ENCODE assay signal across 8 mouse cellular contexts in the genomic region with DNA sequence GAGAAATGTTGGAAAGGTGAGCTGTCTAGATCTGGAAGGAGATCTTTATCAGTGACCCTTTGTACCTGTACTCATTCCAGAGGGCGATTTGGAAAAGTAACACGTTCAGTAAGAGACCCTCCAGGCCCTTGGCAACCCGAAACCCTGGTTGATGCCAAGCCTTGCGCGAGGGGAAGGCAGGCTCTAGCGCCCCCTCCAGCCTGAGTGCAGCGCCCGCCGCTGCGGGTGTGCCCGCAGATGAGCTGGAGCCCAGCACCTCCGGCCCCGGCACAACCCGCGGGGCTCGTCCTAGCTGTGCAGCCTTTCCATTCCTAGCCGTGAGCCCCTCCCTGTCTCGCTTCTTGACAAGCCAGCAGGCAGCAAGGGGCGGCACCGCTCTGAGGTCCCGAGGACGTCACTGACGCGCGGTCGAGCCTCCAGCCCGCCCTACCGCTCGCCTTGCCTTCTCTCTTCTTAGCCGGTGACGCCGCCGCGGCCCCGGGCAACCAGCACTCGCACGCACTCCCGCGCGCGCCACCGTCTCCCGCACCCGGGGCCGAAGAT. TPM values are rescaled to one million over a fixed set of nuclear protein-coding genes. Genes with fewer than 3 reads are reported as not detected.
DNase-seq lines count a peak whose midpoint lies in the region; ATAC-seq and TF ChIP-seq lines count a peak whose summit lies in the region.

Gene Oxct1 (plus strand): TSS at position 153 of the 543 bp plus-strand sequence.

- peaks cover under 1 to 23% of the 10 kb centered on the region in 2 experiments; a peak in 3 of 4 replicates for H3K4me1 ChIP-seq in CH12.LX (ENCODE audit: control insufficient read depth in 1 of 2, insufficient read depth in 2 of 2)
- peaks cover 28% of the 10 kb centered on the region for H3K4me1 ChIP-seq in forebrain, embryonic 10.5 days
- H3K4me1 ChIP-seq in heart, embryonic 15.5 days (replicated peaks), result peaks cover 21% of the 10 kb centered on the region
- peaks cover 0 to 10% of the 10 kb centered on the region in 2 experiments; a peak in 1 of 4 replicates for H3K4me1 ChIP-seq in liver, embryonic 14.5 days (replicated peaks; ENCODE audit: control insufficient read depth in 2 of 2, insufficient read depth in 2 of 2, low read length in 1 of 2)
- peaks cover 22% of the 10 kb centered on the region for H3K4me1 ChIP-seq in neural tube, embryonic 13.5 days (replicated peaks)
- H3K4me1 ChIP-seq in testis, adult 2 months (ENCODE audit: control insufficient read depth, insufficient read depth, low read length), result peaks cover 9% of the 10 kb centered on the region

- peaks cover 3% of the 10 kb centered on the region; the same call in 1 of the 2 replicates for H3K79me2 ChIP-seq in CH12.LX (replicated peaks; ENCODE audit: control insufficient read depth, extremely low read depth, insufficient read depth, poor library complexity, severe bottlenecking)

- peak in 1 of 2 experiments; percentile 68; a peak in 2 of 4 replicates for TF ChIP-seq CTCF in CH12.LX (conservative IDR thresholded peaks at IDR 0.05 in 1 of 2, IDR thresholded peaks at IDR 0.05 in 1 of 2; ENCODE audit: low read depth in 2 of 2, low read length in 2 of 2)
- TF ChIP-seq CTCF in liver, embryonic 14.5 days (IDR thresholded peaks at IDR 0.05; ENCODE audit: low read depth), result peak; percentile 62
- peak; percentile 27; the same call in 1 of the 2 replicates for TF ChIP-seq CTCF in testis, adult 2 months (IDR thresholded peaks at IDR 0.05; ENCODE audit: control insufficient read depth, insufficient read depth, insufficient replicate concordance, low read depth, low read length)

- H3K27ac ChIP-seq in CH12.LX (ENCODE audit: insufficient read depth, low read depth), result peak within 1 kb of the TSS; percentile 47
- peak within 1 kb of the TSS; percentile 92 for H3K27ac ChIP-seq in forebrain, embryonic 10.5 days
- H3K27ac ChIP-seq in heart, embryonic 15.5 days, result peak within 1 kb of the TSS; percentile 99
- H3K27ac ChIP-seq in liver, embryonic 14.5 days, result no peak within 1 kb of the TSS
- peak within 1 kb of the TSS; percentile 98 for H3K27ac ChIP-seq in neural tube, embryonic 13.5 days (replicated peaks)
- 0 out of 2 replicates have a peak within 1 kb of the TSS, but pooled peaks have one; percentile 47 for H3K27ac ChIP-seq in testis, adult 2 months (ENCODE audit: control insufficient read depth, insufficient read depth, low read depth, low read length)

- TF ChIP-seq POLR2A in CH12.LX (IDR thresholded peaks at IDR 0.05; ENCODE audit: low read depth, low read length), result peak; percentile 61
- TF ChIP-seq POLR2A in testis, adult 2 months (IDR thresholded peaks at IDR 0.05; ENCODE audit: control insufficient read depth, low read depth, low read length), result no peak

- dilution Hi-C loops in CH12.LX (cut with MboI; ENCODE audit: extremely low pct_ligation_motif_present, extremely low pct_unique_long_range_greater_than_20kb, low sequenced_read_pairs), result no loop called here

- no peak; the same call in 1 of the 2 replicates for TF ChIP-seq EP300 in CH12.LX (IDR thresholded peaks at IDR 0.05; ENCODE audit: low read length)
- no peak for TF ChIP-seq EP300 in liver, embryonic 14.5 days (IDR thresholded peaks at IDR 0.05; ENCODE audit: low read depth)

- H3K4me3 ChIP-seq in CH12.LX (replicated peaks in 1 of 3; ENCODE audit: low read depth in 2 of 3, low read length in 2 of 3, poor library complexity in 1 of 3), result peak within 1 kb of the TSS; percentile 66 to 79 (median 78)
- peak within 1 kb of the TSS; percentile 80 for H3K4me3 ChIP-seq in forebrain, embryonic 10.5 days
- peak within 1 kb of the TSS; percentile 81 for H3K4me3 ChIP-seq in heart, embryonic 15.5 days
- H3K4me3 ChIP-seq in liver, embryonic 14.5 days (ENCODE audit: insufficient read depth in 1 of 2, low read depth in 2 of 2, low read length in 2 of 2), result peak within 1 kb of the TSS; percentile 67 to 69
- H3K4me3 ChIP-seq in neural tube, embryonic 13.5 days, result peak within 1 kb of the TSS; percentile 86
- peak within 1 kb of the TSS; percentile 69 for H3K4me3 ChIP-seq in testis, adult 2 months (ENCODE audit: control insufficient read depth, low read depth, low read length)

- H3K27me3 ChIP-seq in CH12.LX (replicated peaks), result no peaks in the 10 kb centered on the region
- peaks cover 22% of the 10 kb centered on the region for H3K27me3 ChIP-seq in forebrain, embryonic 10.5 days (ENCODE audit: poor library complexity, severe bottlenecking)
- no peaks in the 10 kb centered on the region for H3K27me3 ChIP-seq in heart, embryonic 15.5 days
- no peaks in the 10 kb centered on the region for H3K27me3 ChIP-seq in liver, embryonic 14.5 days (ENCODE audit: control insufficient read depth, insufficient read depth, low read length)
- H3K27me3 ChIP-seq in neural tube, embryonic 13.5 days, result no peaks in the 10 kb centered on the region
- no peaks in the 10 kb centered on the region for H3K27me3 ChIP-seq in testis, adult 2 months (ENCODE audit: control insufficient read depth, insufficient read depth, low read length)

- no peaks in the 10 kb centered on the region for H3K9me3 ChIP-seq in CH12.LX (replicated peaks; ENCODE audit: low read length)
- no peaks in the 10 kb centered on the region for H3K9me3 ChIP-seq in forebrain, embryonic 10.5 days
- H3K9me3 ChIP-seq in heart, embryonic 15.5 days (replicated peaks), result no peaks in the 10 kb centered on the region
- H3K9me3 ChIP-seq in liver, embryonic 14.5 days (ENCODE audit: control insufficient read depth, low read length), result no peaks in the 10 kb centered on the region
- H3K9me3 ChIP-seq in neural tube, embryonic 13.5 days, result no peaks in the 10 kb centered on the region

- H3K9ac ChIP-seq in CH12.LX (ENCODE audit: insufficient read depth, low read depth), result peak within 1 kb of the TSS; percentile 53
- H3K9ac ChIP-seq in heart, embryonic 15.5 days, result peak within 1 kb of the TSS; percentile 90
- peak within 1 kb of the TSS; percentile 58 for H3K9ac ChIP-seq in liver, embryonic 14.5 days (replicated peaks)
- H3K9ac ChIP-seq in neural tube, embryonic 13.5 days, result peak within 1 kb of the TSS; percentile 89

- in situ Hi-C loops in CH12.LX (cut with MboI; ENCODE audit: low pct_ligation_motif_present, low pct_unique_long_range_greater_than_20kb, low sequenced_read_pairs), result loop anchor here (25.0 kb wide), 1 partner anchor 1086 kb away; the partner anchor contains the start of genes Card6 and Rpl37

- WGBS in forebrain, embryonic 10.5 days, result under 1% methylated on average over 39 of the region's 45 CpGs
- under 1% methylated on average over 45 of the region's 45 CpGs for WGBS in heart, embryonic 15.5 days
- WGBS in liver, embryonic 14.5 days (ENCODE audit: insufficient replicate concordance), result under 1% methylated on average over 45 of the region's 45 CpGs
- WGBS in neural tube, embryonic 13.5 days, result under 1% methylated on average over 45 of the region's 45 CpGs

- DNase-seq in CH12.LX (ENCODE audit: extremely low read depth), result peak; percentile 86
- peak; percentile 77 for DNase-seq in c-Kit-positive CD71-negative TER-119-negative erythroid progenitor cells, embryonic 14.5 days (ENCODE audit: low read depth)
- peak; percentile 88 for DNase-seq in forebrain, embryonic 10.5 days (ENCODE audit: extremely low spot score, low spot score)
- DNase-seq in kidney, postnatal 25 days, result peak; percentile 91 to 97
- peak; percentile 64 to 70 (median 65) for DNase-seq in liver, embryonic 14.5 days (ENCODE audit: low read depth in 3 of 3, low spot score in 3 of 3)

- ATAC-seq in heart, embryonic 15.5 days (replicated peaks; ENCODE audit: insufficient number of reproducible peaks, insufficient read depth, low FRiP score, low read depth), result peak; percentile 91
- peak; percentile 91 for ATAC-seq in liver, embryonic 14.5 days (ENCODE audit: insufficient read depth)
- peak; percentile 97 for ATAC-seq in neural tube, embryonic 13.5 days (ENCODE audit: low read depth)

- TF ChIP-seq RAD21 in CH12.LX (IDR thresholded peaks at IDR 0.05; ENCODE audit: low read depth, low read length), result peak; percentile 45

- H3K4me2 ChIP-seq in CH12.LX (ENCODE audit: insufficient read depth, low read depth, poor library complexity, severe bottlenecking), result peak within 1 kb of the TSS; percentile 65
- H3K4me2 ChIP-seq in heart, embryonic 15.5 days, result peak within 1 kb of the TSS; percentile 80
- H3K4me2 ChIP-seq in liver, embryonic 14.5 days (ENCODE audit: low read depth), result peak within 1 kb of the TSS; percentile 89
- H3K4me2 ChIP-seq in neural tube, embryonic 13.5 days, result peak within 1 kb of the TSS; percentile 68

- H3K36me3 ChIP-seq in CH12.LX (replicated peaks in 1 of 2; ENCODE audit: control insufficient read depth in 1 of 2, insufficient read depth in 1 of 2, low read length in 1 of 2), result peaks cover 0 to 3% of the 10 kb centered on the region in 2 experiments
- H3K36me3 ChIP-seq in forebrain, embryonic 10.5 days (replicated peaks), result no peaks in the 10 kb centered on the region
- H3K36me3 ChIP-seq in heart, embryonic 15.5 days, result no peaks in the 10 kb centered on the region
- H3K36me3 ChIP-seq in liver, embryonic 14.5 days (replicated peaks; ENCODE audit: control insufficient read depth, insufficient read depth, low read depth), result no peaks in the 10 kb centered on the region
- H3K36me3 ChIP-seq in neural tube, embryonic 13.5 days, result no peaks in the 10 kb centered on the region
- no peaks in the 10 kb centered on the region for H3K36me3 ChIP-seq in testis, adult 2 months (ENCODE audit: control insufficient read depth, insufficient read depth, low read length)

TF ChIP-seq in CH12.LX, 34 proteins besides CTCF, POLR2A, EP300 and RAD21 (continues in another document):
- 0 out of 2 replicates have a peak, but pooled peaks have one; percentile 30 for TF ChIP-seq NELFE (IDR thresholded peaks at IDR 0.05; ENCODE audit: low read depth, low read length)
- TF ChIP-seq UBTF (IDR thresholded peaks at IDR 0.05; ENCODE audit: low read depth, low read length), result no peak
- TF ChIP-seq ZNF384 (IDR thresholded peaks at IDR 0.05; ENCODE audit: low read depth, low read length), result no peak
- peak; percentile 39 for TF ChIP-seq SMC3 (IDR thresholded peaks at IDR 0.05; ENCODE audit: low read depth, low read length)
- TF ChIP-seq MYC (IDR thresholded peaks at IDR 0.05; ENCODE audit: low read depth, low read length), result 0 out of 2 replicates have a peak, but pooled peaks have one; percentile 44
- TF ChIP-seq IRF4 (IDR thresholded peaks at IDR 0.05; ENCODE audit: low read depth, low read length), result no peak
- peak; percentile 34; the same call in 1 of the 2 replicates for TF ChIP-seq SIN3A (IDR thresholded peaks at IDR 0.05; ENCODE audit: low read length)

RNA-seq across cellular contexts. Expression of gene Oxct1, which starts in this region (rescaled TPM):
- 101 and 103 TPM in 2 replicates for total RNA-seq in CH12.LX (2012; rRNA removed)
- 105 and 107 TPM in 2 replicates for total RNA-seq in CH12.LX (2014; rRNA removed)
- polyA plus RNA-seq in CH12.LX (2012; ENCODE audit: insufficient read length, low read depth), result 127 TPM in 2 replicates
- 125 and 128 TPM in 2 replicates for polyA plus RNA-seq in forebrain, embryonic 10.5 days (2016; fragmentation: Nextera tagmentation; extraction: Ambion mirVana)
- polyA plus RNA-seq in heart, embryonic 15.5 days (2015; fragmentation: Nextera tagmentation; extraction: Ambion mirVana), result 291 and 396 TPM in 2 replicates
- 5.8 and 9.4 TPM in 2 replicates for polyA plus RNA-seq in liver, embryonic 14.5 days (2012; rRNA removed)
- 24.4 and 31.5 TPM in 2 replicates for polyA plus RNA-seq in liver, embryonic 14.5 days (2014; fragmentation: Nextera tagmentation; extraction: Ambion mirVana)
- 232 and 240 TPM in 2 replicates for polyA plus RNA-seq in neural tube, embryonic 13.5 days (2015; fragmentation: Nextera tagmentation; extraction: Ambion mirVana)
- 20.2 and 37.6 TPM in 2 replicates for polyA plus RNA-seq in testis, adult 2 months (2012; rRNA removed)
